In genomic region chr10:80372706-80373105, GRCm38 (mm10) we compare ENCODE assay signal across 21 mouse cellular contexts. TPM values are rescaled to one million over a fixed set of nuclear protein-coding genes. Genes with fewer than 3 reads are reported as not detected.
DNase-seq lines count a peak whose midpoint lies in the region; ATAC-seq lines count a peak whose summit lies in the region.
"Had no signal": no experiment of that assay in that cellular context is flagged by ENCODE, and none has a peak within 500 bp of the region (broad histone marks: within the 10 kb centered on the region; RNA-seq: fewer than 3 reads in every experiment).

No protein-coding gene starts in this region.

- peak; percentile 81 for ATAC-seq in frontal cortex, adult (ENCODE audit: low TSS enrichment)
- ATAC-seq: inflammation-experienced regulatory T-cells, adult 6 months had no signal

- DNase-seq in frontal cortex, postnatal 14 days (ENCODE audit: low spot score in 2 of 2) = no peak
- DNase-seq in layer of hippocampus, adult 9-11 months = peak; percentile 66
- DNase-seq in layer of hippocampus, adult 9-10 months (ENCODE audit: low spot score) = no peak
- peak; percentile 48 to 56 for DNase-seq in right cerebral cortex, adult 2 months (ENCODE audit: low spot score in 2 of 2)
- DNase-seq in right cerebral cortex, postnatal 4 days = no peak
- DNase-seq in adrenal gland, postnatal 10 days = no peak
- DNase-seq: adrenal gland, postnatal 25 days; cerebellum, adult 11 months; cerebellum, postnatal 10 days; gastrocnemius, postnatal 25 days; heart, adult 18-20 months; heart, postnatal 14 days; kidney, adult 18-20 months; kidney, postnatal 4 days; liver; lung, postnatal 36 days; midbrain, embryonic 14.5 days; thymus, adult 18-20 months; thymus, postnatal 36 days had no signal

RNA-seq across cellular contexts. Expression of gene Mex3d, which starts 14.8 kb away (rescaled TPM):
- total RNA-seq in adrenal gland, postnatal 10 days (2021) = 10 to 100 TPM; 19.6 to 21.8 TPM

RNA-seq across cellular contexts. Expression of gene Plk5, which starts 16.4 kb away (rescaled TPM):
- total RNA-seq in adrenal gland, postnatal 10 days (2021) = under 1 TPM in 1 of 2 experiments, not detected in 1; 0.12 TPM

RNA-seq across cellular contexts. Expression of gene Adamtsl5, which starts 24.5 kb away (rescaled TPM):
- 10 to 100 TPM in 1 of 2 experiments, 1 to 10 TPM in 1; 7.6 to 18.7 TPM for total RNA-seq in adrenal gland, postnatal 10 days (2021)

RNA-seq across cellular contexts. Expression of gene Mbd3, which starts 26.6 kb away (rescaled TPM):
- 100 to 1,000 TPM; 103 to 113 TPM for total RNA-seq in adrenal gland, postnatal 10 days (2021)

RNA-seq across cellular contexts. Expression of gene Uqcr11, which starts 33.9 kb away (rescaled TPM):
- 1,000 to 10,000 TPM; 1,321 to 1,365 TPM for total RNA-seq in adrenal gland, postnatal 10 days (2021)

Comparison
In these comparisons a context has a peak if more than half of its experiments do, and no peak if none do; other contexts are left out.
1. DNase-seq: peak in layer of hippocampus, adult 9-11 months (single experiment) and right cerebral cortex, adult 2 months (2 of 2); none in frontal cortex, postnatal 14 days (0 of 2), layer of hippocampus, adult 9-10 months (single experiment), right cerebral cortex, postnatal 4 days (single experiment) and adrenal gland, postnatal 10 days (single experiment).